Mouse (Mus musculus): ENCODE measurements at regions not wholly inside any gene's neighbourhood (a gene's known extent, or its start where the extent isn't known, plus 50 kb on each side); places are given as distances from the start of the nearest gene placed in this dataset.

- no peaks in the 10 kb centered on the region for H3K9me3 ChIP-seq (ENCODE audit: control insufficient read depth, low read length)
- no peak overlapping the region for H3K9ac ChIP-seq (ENCODE audit: low read length)
- H3K4me1 ChIP-seq (replicated peaks; ENCODE audit: control insufficient read depth, insufficient read depth, low read length) = no peaks in the 10 kb centered on the region
- H3K27ac ChIP-seq (ENCODE audit: low read depth) = no peak overlapping the region
- no peak overlapping the region for H3K4me3 ChIP-seq (ENCODE audit: low read depth, low read length)
- WGBS = 90% methylated on average over 3 of the region's 3 CpGs
- no peak for ATAC-seq (replicated peaks; ENCODE audit: low FRiP score, low TSS enrichment, low read depth)
- H3K27me3 ChIP-seq (replicated peaks; ENCODE audit: control insufficient read depth, insufficient read depth, low read length) = no peaks in the 10 kb centered on the region
- no peaks in the 10 kb centered on the region for H3K36me3 ChIP-seq (ENCODE audit: control insufficient read depth, insufficient read depth, low read length)
- H3K4me2 ChIP-seq (ENCODE audit: low read length) = no peak overlapping the region
- DNase-seq (ENCODE audit: low spot score) = no peak
Observed at GRCm38 (mm10) chr1:73178810-73179209, 163.1 kb upstream of the Tnp1 start.

DNA sequence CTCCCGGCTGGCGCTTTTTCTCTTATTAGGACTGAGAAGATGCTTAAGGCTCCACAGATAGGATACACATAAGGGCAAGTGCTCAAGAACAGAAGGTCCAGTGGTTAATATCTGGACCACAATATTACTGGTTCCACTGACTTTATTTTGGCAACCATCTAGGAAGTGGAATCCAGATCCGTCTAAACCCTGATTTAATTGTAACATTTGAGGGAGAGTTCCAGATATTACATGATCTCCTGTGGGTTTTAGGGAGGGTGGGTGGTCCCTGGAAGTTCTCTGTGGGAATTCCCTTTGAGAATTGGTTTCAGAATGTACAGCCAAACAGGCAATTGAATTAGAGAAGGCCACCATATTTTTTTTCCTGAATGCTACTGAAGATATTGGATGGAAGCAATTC is 161.4 kb upstream of the Tnp1 start:
- 91% methylated on average over 3 of the region's 3 CpGs for WGBS
- H3K9ac ChIP-seq (ENCODE audit: low read length) = no peak overlapping the region
- no peak overlapping the region for H3K4me2 ChIP-seq (ENCODE audit: low read length)
- no peaks in the 10 kb centered on the region for H3K9me3 ChIP-seq (ENCODE audit: control insufficient read depth, low read length)
- no peaks in the 10 kb centered on the region for H3K4me1 ChIP-seq (replicated peaks; ENCODE audit: control insufficient read depth, insufficient read depth, low read length)
- no peak for DNase-seq (ENCODE audit: low spot score)
- ATAC-seq (replicated peaks; ENCODE audit: low FRiP score, low TSS enrichment, low read depth) = no peak
- no peaks in the 10 kb centered on the region for H3K36me3 ChIP-seq (ENCODE audit: control insufficient read depth, insufficient read depth, low read length)
- H3K27ac ChIP-seq (ENCODE audit: low read depth) = no peak overlapping the region
- H3K4me3 ChIP-seq (ENCODE audit: low read depth, low read length) = no peak overlapping the region
- no peaks in the 10 kb centered on the region for H3K27me3 ChIP-seq (replicated peaks; ENCODE audit: control insufficient read depth, insufficient read depth, low read length)

DNA sequence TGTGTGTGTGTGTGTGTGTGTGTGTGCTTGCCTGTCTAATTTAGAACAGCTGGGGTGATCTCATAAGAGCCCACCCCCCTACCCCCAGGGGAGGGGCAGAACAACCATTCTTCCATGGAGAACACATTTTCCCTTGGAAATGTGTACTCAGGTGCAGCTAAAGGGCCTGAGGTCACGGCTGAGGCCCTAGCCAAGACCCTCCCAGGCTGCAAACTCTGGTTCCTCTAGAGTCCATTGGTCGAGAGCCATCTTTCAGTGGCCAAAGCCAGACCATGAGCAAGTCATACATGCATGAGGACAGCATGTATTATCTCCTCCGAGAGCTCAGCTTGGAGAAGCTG is 154.9 kb upstream of the Tnp1 start:
- Histone ChIP-seq H3K4me1 (replicated peaks; ENCODE audit: control insufficient read depth, insufficient read depth, low read length) (0 out of 2 replicates have a peak, but pooled peaks cover 8% of the 10 kb centered on the region), H3K27ac (ENCODE audit: low read depth) (no peak overlapping the region), H3K27me3 (replicated peaks; ENCODE audit: control insufficient read depth, insufficient read depth, low read length) (no peaks in the 10 kb centered on the region), H3K4me2 (ENCODE audit: low read length) (no peak overlapping the region), H3K9me3 (ENCODE audit: control insufficient read depth, low read length) (peaks cover 6% of the 10 kb centered on the region), H3K36me3 (ENCODE audit: control insufficient read depth, insufficient read depth, low read length) (no peaks in the 10 kb centered on the region), H3K9ac (ENCODE audit: low read length) (no peak overlapping the region), H3K4me3 (ENCODE audit: low read depth, low read length) (no peak overlapping the region)
- 84% methylated on average over 3 of the region's 3 CpGs for WGBS
- DNase-seq (ENCODE audit: low spot score) (no peak), ATAC-seq (replicated peaks; ENCODE audit: low FRiP score, low TSS enrichment, low read depth) (no peak)

GRCm38 (mm10) chr1:73169929-73170667 is 154.4 kb upstream of the Tnp1 start:
- Histone ChIP-seq H3K4me2 (ENCODE audit: low read length) (no peak overlapping the region), H3K4me1 (replicated peaks; ENCODE audit: control insufficient read depth, insufficient read depth, low read length) (0 out of 2 replicates have a peak, but pooled peaks cover 8% of the 10 kb centered on the region), H3K27me3 (replicated peaks; ENCODE audit: control insufficient read depth, insufficient read depth, low read length) (no peaks in the 10 kb centered on the region), H3K9ac (ENCODE audit: low read length) (no peak overlapping the region), H3K36me3 (ENCODE audit: control insufficient read depth, insufficient read depth, low read length) (no peaks in the 10 kb centered on the region), H3K9me3 (ENCODE audit: control insufficient read depth, low read length) (peaks cover 6% of the 10 kb centered on the region), H3K27ac (ENCODE audit: low read depth) (no peak overlapping the region), H3K4me3 (ENCODE audit: low read depth, low read length) (no peak overlapping the region)
- DNase-seq (ENCODE audit: low spot score) = no peak
- WGBS = 62% methylated on average over 6 of the region's 6 CpGs
- ATAC-seq (replicated peaks; ENCODE audit: low FRiP score, low TSS enrichment, low read depth) = no peak

DNA sequence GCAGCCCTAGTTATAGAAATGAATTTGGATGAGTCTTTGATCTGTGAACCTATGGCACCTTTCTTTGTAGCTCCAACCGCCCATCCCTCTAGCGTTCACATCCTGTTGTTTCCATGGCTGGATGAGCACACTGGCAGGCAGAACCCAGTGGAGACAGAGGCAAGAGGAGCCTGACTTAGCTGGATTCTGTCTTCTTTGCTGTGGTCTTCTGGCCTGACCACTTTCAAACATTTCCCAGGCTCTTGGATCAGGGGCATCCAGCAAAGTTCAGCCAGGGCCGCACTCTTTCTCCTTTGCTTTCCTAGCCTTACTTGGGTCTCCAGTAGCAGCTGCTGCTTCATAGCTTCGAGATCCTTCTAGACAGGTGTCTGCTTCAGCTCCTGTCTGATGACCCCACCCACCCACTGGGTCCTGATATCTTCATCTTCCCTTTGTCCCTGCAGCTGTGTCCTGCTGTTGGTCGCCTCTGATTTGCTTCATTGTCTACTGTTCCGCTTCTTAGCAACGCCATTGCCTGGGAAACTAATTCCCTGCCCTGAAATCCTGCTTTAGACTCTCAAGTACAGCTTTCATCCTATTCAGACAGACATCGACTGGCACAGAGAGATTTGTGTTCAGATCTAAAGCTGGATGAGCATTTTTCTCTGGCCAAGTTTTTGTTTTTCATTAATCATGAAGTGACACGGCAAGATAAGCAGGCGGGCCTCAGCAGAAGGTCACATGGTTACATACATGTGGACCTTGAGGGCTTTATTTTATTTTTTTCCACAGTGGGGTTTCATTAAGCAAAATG is 153.6 kb upstream of the Tnp1 start:
- DNase-seq (ENCODE audit: low spot score) (no peak), ATAC-seq (replicated peaks; ENCODE audit: low FRiP score, low TSS enrichment, low read depth) (no peak)
- WGBS = 57% methylated on average over 10 of the region's 10 CpGs
- H3K9ac ChIP-seq (ENCODE audit: low read length) = no peak overlapping the region
- no peaks in the 10 kb centered on the region for H3K27me3 ChIP-seq (replicated peaks; ENCODE audit: control insufficient read depth, insufficient read depth, low read length)
- 0 out of 2 replicates have a peak, but pooled peaks cover 8% of the 10 kb centered on the region for H3K4me1 ChIP-seq (replicated peaks; ENCODE audit: control insufficient read depth, insufficient read depth, low read length)
- peaks cover 6% of the 10 kb centered on the region for H3K9me3 ChIP-seq (ENCODE audit: control insufficient read depth, low read length)
- no peak overlapping the region for H3K4me2 ChIP-seq (ENCODE audit: low read length)
- H3K36me3 ChIP-seq (ENCODE audit: control insufficient read depth, insufficient read depth, low read length) = no peaks in the 10 kb centered on the region
- H3K27ac ChIP-seq (ENCODE audit: low read depth) = no peak overlapping the region
- H3K4me3 ChIP-seq (ENCODE audit: low read depth, low read length) = no peak overlapping the region

DNA sequence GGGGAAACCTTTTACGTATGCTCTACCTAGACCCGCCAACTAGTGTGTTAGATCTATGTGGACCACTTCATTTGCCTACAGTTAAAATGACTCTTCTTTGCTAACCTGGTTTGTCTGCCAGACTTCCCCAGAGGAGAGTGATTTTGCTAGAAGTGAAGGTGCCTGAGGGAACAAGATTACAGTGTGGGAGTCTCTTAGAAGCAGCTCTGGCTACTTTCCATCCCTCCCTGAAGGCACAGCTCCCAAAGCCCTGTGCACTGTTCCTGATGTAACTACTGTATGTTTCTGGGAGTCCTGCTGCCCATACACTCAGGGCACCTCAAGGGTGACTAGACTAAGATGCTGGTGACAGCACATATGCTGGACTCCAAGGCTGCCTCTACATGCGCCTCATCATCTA is 144.5 kb upstream of the Tnp1 start:
- no peak for ATAC-seq (replicated peaks; ENCODE audit: low FRiP score, low TSS enrichment, low read depth)
- H3K4me1 ChIP-seq (replicated peaks; ENCODE audit: control insufficient read depth, insufficient read depth, low read length) = peaks cover 8% of the 10 kb centered on the region; the same call in 1 of the 2 replicates
- no peak for DNase-seq (ENCODE audit: low spot score)
- H3K4me3 ChIP-seq (ENCODE audit: low read depth, low read length) = no peak overlapping the region
- no peaks in the 10 kb centered on the region for H3K27me3 ChIP-seq (replicated peaks; ENCODE audit: control insufficient read depth, insufficient read depth, low read length)
- H3K9me3 ChIP-seq (ENCODE audit: control insufficient read depth, low read length) = no peaks in the 10 kb centered on the region
- H3K4me2 ChIP-seq (ENCODE audit: low read length) = no peak overlapping the region
- no peak overlapping the region for H3K27ac ChIP-seq (ENCODE audit: low read depth)
- no peaks in the 10 kb centered on the region for H3K36me3 ChIP-seq (ENCODE audit: control insufficient read depth, insufficient read depth, low read length)
- H3K9ac ChIP-seq (ENCODE audit: low read length) = no peak overlapping the region
- WGBS = 93% methylated on average over 3 of the region's 3 CpGs

- no peaks in the 10 kb centered on the region for H3K36me3 ChIP-seq (ENCODE audit: control insufficient read depth, insufficient read depth, low read length)
- H3K9ac ChIP-seq (ENCODE audit: low read length) = no peak overlapping the region
- no peaks in the 10 kb centered on the region for H3K9me3 ChIP-seq (ENCODE audit: control insufficient read depth, low read length)
- peaks cover 8% of the 10 kb centered on the region; the same call in 1 of the 2 replicates for H3K4me1 ChIP-seq (replicated peaks; ENCODE audit: control insufficient read depth, insufficient read depth, low read length)
- H3K27me3 ChIP-seq (replicated peaks; ENCODE audit: control insufficient read depth, insufficient read depth, low read length) = no peaks in the 10 kb centered on the region
- ATAC-seq (replicated peaks; ENCODE audit: low FRiP score, low TSS enrichment, low read depth) = no peak
- 38% methylated on average over 7 of the region's 7 CpGs for WGBS
- no peak overlapping the region for H3K4me3 ChIP-seq (ENCODE audit: low read depth, low read length)
- H3K4me2 ChIP-seq (ENCODE audit: low read length) = no peak overlapping the region
- H3K27ac ChIP-seq (ENCODE audit: low read depth) = peak overlapping the region; percentile 47; the same call in 1 of the 2 replicates
- DNase-seq (ENCODE audit: low spot score) = no peak
Observed at GRCm38 (mm10) chr1:73159405-73159976, 143.8 kb upstream of the Tnp1 start.

- Histone ChIP-seq H3K4me2 (ENCODE audit: low read length) (no peak overlapping the region), H3K4me3 (ENCODE audit: low read depth, low read length) (no peak overlapping the region), H3K9ac (ENCODE audit: low read length) (no peak overlapping the region), H3K27ac (ENCODE audit: low read depth) (no peak overlapping the region), H3K9me3 (ENCODE audit: control insufficient read depth, low read length) (no peaks in the 10 kb centered on the region), H3K27me3 (replicated peaks; ENCODE audit: control insufficient read depth, insufficient read depth, low read length) (no peaks in the 10 kb centered on the region), H3K36me3 (ENCODE audit: control insufficient read depth, insufficient read depth, low read length) (no peaks in the 10 kb centered on the region), H3K4me1 (replicated peaks; ENCODE audit: control insufficient read depth, insufficient read depth, low read length) (peaks cover 4% of the 10 kb centered on the region)
- ATAC-seq (replicated peaks; ENCODE audit: low FRiP score, low TSS enrichment, low read depth) = no peak
- WGBS = 60% methylated on average over 9 of the region's 9 CpGs
- no peak for DNase-seq (ENCODE audit: low spot score)
Observed at GRCm38 (mm10) chr1:73153438-73154097, 137.9 kb upstream of the Tnp1 start.

All from intestine, embryonic 14.5 days (tissue).